Mouse (Mus musculus) erythroid progenitor cell, adult 5-6 weeks (primary cell): ENCODE measurements at regions not wholly inside any gene's neighbourhood (a gene's known extent, or its start where the extent isn't known, plus 50 kb on each side); places are given as distances from the start of the nearest gene placed in this dataset.

Source experiments
- ATAC-seq: replicated peaks from 2 replicates; pipeline ENCODE4 v1.8.0; 2016; ENCODE audit warnings: moderate number of reproducible peaks, mild to moderate bottlenecking, moderate TSS enrichment, inconsistent platforms; ENCODE audit not compliant: poor library complexity, low FRiP score, severe bottlenecking

DNA sequence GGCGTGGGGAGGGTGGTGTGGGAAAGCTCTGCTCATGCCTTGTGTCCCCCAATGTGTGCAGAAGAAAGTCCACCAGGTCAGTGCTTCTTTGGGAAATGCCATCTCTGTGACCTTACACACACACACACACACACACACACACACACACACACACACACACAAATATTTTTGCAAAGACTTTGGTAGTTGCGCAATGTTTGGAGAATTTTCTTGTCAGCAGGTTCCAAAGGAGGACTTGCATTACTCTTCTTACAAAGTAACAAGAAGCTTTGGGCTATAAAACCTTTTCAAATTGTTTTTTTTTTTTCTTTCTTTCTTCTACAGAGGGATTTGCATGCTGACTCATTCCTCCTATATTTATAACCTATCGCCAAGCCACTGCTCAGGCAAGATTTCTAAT, 59.1 kb upstream of the Npvf start:
- ATAC-seq = no peak

GRCm38 (mm10) chr6:50718631-50719030, 64.4 kb upstream of the Npvf start:
- no peak for ATAC-seq

DNA sequence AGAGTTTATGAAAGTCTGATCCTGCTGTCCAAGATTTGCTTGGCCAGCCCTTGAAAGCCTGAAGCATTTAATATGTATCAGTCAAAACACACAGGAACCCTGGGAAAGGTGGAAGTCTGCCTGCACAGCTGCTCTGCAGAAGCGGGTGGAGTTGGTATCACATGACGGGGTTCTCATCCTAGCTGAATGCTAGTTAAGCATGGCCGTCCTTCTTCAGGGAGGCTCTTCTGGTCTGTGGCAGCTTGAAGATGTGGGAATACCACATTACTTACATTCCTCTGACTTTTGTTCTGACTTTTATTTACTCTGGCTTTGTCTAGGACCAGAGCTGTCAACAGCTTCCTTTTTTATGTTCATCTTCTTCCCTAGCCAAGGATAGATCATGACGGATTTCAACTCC, 66.1 kb upstream of the Npvf start:
- no peak for ATAC-seq

DNA sequence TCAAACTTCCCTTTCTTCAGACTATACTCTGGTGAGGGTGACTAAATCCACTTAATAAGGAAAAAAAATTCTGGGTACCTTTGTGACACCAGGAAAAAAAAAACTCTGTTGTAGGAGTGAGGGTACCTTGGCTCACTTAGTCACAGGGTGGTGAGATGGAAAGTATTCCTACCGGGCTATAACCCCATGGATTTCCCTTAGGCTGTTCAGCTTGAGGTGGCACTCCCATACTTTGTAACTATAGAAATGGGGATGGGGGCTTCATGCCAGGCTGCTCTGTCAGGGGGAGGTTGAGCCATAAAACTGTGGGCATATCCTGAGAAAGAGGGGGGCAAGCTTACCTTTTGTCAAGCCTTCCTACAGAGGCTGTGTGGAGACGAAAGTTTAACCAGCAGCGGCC, 71.4 kb upstream of the Npvf start:
- no peak for ATAC-seq

- ATAC-seq = no peak
Observed at GRCm38 (mm10) chr6:50726166-50726591, 71.9 kb upstream of the Npvf start.

DNA sequence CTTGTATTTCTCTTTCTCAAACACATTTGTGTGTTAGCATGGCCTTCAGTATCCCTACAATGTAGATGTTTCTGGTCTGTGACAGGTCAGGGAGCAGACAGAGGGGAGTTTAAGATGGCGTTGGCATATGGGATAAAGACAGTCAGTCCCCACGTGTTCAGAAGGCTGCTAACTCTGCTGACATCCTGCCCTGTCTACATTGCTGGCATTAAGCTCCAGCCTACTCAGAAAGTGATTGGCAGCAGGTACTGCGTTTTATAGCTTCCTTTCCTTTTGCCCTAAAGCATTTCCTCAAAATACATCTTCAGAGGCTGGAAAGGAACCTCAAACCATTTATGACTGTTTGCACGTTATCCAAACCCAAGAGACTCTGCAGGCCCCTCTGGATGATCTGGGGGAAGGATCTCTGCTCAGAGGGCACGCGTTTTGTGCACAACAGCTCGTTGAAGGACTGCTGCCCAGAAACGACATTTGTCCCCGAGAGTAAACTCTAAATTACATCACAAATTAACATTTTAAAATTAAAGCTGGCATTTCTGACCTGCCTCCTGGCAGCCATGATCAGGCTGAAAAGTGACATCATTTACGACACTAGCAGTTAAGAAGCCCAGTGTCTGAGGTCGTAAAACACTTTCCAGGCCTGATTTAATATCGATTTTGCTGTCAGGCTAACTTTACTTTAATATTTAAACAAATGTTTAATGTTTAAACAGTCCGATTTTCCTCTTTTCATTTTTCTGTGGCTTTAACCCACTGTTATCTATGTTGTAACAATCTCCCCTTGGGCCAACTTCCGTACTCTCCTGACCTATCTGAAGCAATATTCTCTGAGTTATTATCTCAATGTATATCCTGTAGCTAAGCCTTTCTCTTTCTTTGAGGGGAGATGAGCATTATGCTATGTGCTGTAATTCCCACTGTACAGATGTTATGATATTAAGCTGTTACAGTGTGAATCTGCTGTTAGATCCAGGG, 76.8 kb upstream of the Npvf start:
- ATAC-seq = no peak

GRCm38 (mm10) chr6:50734701-50735100, 80.5 kb upstream of the Npvf start:
- no peak for ATAC-seq

GRCm38 (mm10) chr6:50735825-50736224, 81.6 kb upstream of the Npvf start:
- ATAC-seq = no peak

DNA sequence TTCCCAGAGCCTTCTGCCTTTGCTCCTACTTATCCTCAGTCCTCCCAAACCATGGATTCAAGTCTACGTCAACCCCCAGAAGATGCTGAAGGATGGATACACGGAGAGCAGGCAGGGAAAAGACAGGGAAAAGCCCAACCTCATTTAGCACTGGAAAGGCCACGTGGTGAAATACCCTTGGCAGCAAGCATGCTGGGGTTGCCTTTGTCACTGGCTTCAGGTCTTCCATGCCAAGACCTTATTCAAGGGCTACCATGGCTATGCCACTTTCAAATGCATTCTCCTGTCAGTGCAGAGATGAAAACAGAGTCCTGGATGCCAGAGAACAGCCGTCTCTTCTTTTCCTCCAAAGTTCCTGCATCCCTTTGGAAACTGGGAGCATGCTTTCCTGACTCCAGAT, 87.8 kb upstream of the Npvf start:
- no peak for ATAC-seq

- no peak for ATAC-seq
Observed at GRCm38 (mm10) chr6:50744462-50745166, 90.4 kb upstream of the Npvf start.

- ATAC-seq = no peak
Observed at GRCm38 (mm10) chr6:50753151-50753550, 98.9 kb upstream of the Npvf start.

GRCm38 (mm10) chr6:50754786-50755185, 100.5 kb upstream of the Npvf start:
- ATAC-seq = no peak

DNA sequence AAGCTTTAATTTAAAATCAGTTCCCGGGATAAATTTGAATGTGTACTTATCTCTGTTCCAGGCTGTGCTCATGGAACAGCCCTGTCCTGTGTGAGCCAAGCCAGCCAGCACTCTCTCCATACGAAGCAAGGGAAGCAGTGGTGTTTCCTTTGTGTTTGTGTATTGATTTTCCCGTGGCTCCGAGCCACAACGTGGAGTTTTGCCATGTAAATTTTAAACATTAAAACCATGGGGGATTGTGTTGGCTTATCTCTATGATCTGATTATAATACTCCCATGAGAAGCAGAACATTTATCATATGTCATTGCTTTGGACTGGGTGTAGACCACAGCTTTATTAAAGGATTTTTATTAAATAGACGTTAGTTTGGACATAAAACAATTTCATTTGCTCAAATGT, 106.1 kb upstream of the Npvf start:
- ATAC-seq = no peak

GRCm38 (mm10) chr6:50763121-50763520, 108.9 kb upstream of the Npvf start:
- no peak for ATAC-seq

DNA sequence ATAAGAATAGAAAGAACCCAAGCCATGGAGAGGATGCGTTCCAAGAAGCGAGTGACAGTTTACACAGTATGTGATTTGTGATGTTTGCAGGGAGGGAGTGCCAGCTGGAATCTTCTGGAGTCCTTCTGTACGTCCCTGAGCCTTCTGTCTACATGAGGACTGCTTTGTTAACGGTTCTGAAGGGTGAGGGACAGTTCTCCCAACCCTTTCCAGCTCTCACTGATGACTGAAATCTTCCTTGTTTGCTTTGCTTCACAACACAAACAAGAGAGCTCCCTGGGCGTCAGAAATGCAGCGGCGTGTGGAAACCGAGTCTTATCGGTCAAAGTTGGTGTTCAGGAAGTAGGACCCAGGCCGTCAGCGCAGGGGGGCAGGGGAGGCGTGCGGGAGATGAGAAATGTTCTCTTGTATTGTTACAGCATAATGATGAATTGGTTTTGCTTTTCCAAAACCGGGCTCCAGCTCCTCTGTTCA, 112.2 kb upstream of the Npvf start:
- no peak for ATAC-seq

DNA sequence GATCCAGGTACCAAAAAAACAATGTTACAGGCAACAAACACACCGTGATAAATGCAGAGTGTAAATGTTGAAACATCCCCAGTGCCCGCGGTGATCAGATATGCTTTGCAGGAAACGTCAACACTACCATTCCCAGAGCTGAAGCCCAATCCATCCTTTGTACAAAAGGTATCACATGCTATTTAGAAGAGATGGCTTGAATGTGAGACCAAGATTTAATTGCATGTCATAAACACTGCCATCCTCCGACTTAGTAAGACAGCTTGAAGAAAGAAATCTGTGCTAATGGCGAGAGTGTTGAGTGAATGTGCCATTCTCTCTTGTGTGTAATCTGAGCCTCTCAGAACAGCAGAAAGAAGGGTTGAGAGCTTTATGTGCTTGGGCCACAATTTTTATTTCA, 112.9 kb upstream of the Npvf start:
- ATAC-seq = no peak

DNA sequence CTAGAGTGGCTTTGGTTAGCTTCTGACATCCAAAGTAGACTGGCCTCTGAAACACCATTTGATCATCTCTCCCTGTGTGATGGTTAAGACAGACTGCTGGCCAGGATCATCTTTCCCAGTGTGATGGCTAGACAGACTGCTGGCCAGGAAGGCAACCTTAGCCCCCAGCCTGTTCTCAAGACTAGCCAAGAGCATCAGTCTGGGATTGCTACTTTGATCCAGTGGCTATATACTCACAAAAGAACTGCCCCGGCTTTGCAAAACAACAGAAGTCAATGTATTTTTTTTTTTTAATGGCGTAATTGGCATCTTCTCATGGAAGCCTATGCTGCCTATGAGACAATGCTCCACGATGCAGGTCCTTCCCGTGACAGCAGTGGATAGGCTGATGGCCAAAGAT, 113.6 kb upstream of the Npvf start:
- no peak for ATAC-seq

GRCm38 (mm10) chr6:50769101-50769500, 114.9 kb upstream of the Npvf start:
- no peak for ATAC-seq

- ATAC-seq = no peak
Observed at GRCm38 (mm10) chr6:50770481-50770880, 116.2 kb upstream of the Npvf start.

- no peak for ATAC-seq
Observed at GRCm38 (mm10) chr6:50775637-50776036, 121.4 kb upstream of the Npvf start.

- no peak for ATAC-seq
Observed at GRCm38 (mm10) chr6:50776236-50776832, 122.1 kb upstream of the Npvf start.
